Mouse (Mus musculus): Measurements from ENCODE around the gene Ccl27b. TPM values are rescaled to one million over a fixed set of nuclear protein-coding genes. Genes with fewer than 3 reads are reported as not detected.

The Ccl27b gene
- polyA plus RNA-seq (2017; shearing (Covaris generic)): not detected

DNA sequence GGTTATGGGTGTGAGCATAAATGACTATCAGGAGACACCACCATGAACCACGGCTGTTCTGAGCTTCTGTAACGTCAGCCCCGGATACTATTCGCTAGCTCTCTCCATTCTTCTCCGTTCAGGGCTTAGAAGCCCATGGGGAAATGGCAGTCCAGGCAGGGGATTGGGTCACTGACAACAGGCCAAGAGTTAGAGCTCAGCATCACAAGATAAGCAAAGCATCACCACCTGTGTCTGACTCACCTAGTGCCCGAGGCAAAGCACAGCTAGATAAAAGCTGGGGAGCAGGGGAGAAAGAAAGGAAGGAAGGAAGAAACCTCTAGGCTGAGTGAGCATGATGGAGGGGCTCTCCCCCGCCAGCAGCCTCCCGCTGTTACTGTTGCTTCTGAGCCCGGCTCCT is at the start of gene Ccl27b:
Gene Ccl27b (plus strand): TSS at position 301 of the 400 bp plus-strand sequence.

DNA sequence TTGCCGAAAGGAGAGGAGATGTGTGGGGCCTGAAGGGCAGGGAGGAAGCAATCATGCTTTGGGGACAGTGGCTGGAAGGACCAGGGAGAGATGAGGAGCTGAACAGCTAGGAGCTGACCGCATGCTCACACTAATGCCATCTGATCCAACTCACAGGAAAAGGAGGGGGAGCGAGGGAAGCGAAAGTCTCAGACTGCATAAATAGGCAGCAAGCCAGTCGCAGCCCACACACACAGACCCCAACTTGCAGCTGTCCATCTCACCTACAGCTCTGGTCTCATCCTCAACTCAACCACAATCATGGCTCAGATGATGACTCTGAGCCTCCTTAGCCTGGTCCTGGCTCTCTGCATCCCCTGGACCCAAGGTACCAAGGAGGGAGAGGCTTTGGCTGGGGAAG is 43.2 kb upstream of the Ccl27b start, which contains the start of gene Gm10591:
Gene Gm10591 (plus strand): TSS at position 301 of the 400 bp plus-strand sequence.

DNA sequence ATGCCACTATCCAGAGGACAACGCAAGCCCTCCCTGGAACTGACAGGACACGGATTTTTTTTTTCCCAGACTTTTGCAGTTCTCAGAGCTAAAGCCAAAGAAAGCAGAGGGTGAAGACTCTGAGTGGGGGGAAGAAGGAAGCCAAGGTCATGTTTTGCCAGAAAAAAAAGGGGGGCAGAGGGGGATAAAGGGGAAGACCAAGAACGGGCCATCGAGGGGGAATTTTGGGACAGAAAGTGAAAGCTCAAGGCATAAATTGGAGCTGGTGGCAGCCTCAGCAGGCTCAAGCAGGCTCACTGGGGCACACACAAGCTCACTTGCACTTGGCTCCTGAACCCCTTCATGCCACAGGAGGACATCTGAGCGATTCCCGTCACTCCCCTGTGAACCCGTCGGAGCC is 25.6 kb upstream of the Ccl27b start, which contains the start of gene Gm2564:
Gene Gm2564 (plus strand): TSS at position 301 of the 400 bp plus-strand sequence.

DNA sequence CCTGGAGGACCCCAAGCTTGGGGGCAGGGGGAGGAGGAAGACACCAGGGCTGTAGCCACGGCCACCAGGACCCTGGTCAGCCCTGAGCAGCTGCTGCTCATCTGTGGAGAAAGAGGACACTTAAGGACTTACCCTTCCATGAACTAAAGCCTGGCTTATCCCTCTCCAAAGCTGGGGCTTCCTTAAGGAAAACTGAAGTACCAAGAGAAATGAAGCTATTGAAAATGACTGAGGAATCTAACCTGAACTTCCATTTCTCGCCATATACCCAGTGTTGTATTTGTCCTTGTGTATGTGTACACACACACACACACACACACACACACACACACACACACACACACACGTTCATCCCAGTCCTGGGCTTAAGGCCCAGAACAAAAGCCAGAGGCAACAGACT is 6.7 kb downstream of the Ccl27b start, which contains the start of gene Il11ra2:
Gene Il11ra2 (minus strand): TSS at position 101 of the 400 bp plus-strand sequence.

Other genes with a start within 250 kb of the Ccl27b start
- gene Gm21586, start 215.9 kb upstream of the Ccl27b start, polyA plus RNA-seq (2017; shearing (Covaris generic)): not detected
- not detected for gene Gm2163, start 188.5 kb upstream of the Ccl27b start, polyA plus RNA-seq (2017; shearing (Covaris generic))
- gene Fam205a2, start 127.1 kb upstream of the Ccl27b start, polyA plus RNA-seq (2017; shearing (Covaris generic)): not detected
- not detected for gene Gm10591, start 43.1 kb upstream of the Ccl27b start, polyA plus RNA-seq (2017; shearing (Covaris generic))
- not detected for gene Gm2564, start 25.5 kb upstream of the Ccl27b start, polyA plus RNA-seq (2017; shearing (Covaris generic))
- not detected for gene Il11ra2, start 6.6 kb downstream of the Ccl27b start, polyA plus RNA-seq (2017; shearing (Covaris generic))
- not detected for gene 4930578G10Rik, start 80.3 kb downstream of the Ccl27b start, polyA plus RNA-seq (2017; shearing (Covaris generic))
- not detected for gene Ccl19, start 101.3 kb downstream of the Ccl27b start, polyA plus RNA-seq (2017; shearing (Covaris generic))
- not detected for gene Ccl21a, start 118.7 kb downstream of the Ccl27b start, polyA plus RNA-seq (2017; shearing (Covaris generic))
- gene Fam205a1, start 198.6 kb downstream of the Ccl27b start, polyA plus RNA-seq (2017; shearing (Covaris generic)): not detected
- not detected for gene Gm12394, start 201.5 kb downstream of the Ccl27b start, polyA plus RNA-seq (2017; shearing (Covaris generic))
- not detected for gene Fam205c, start 219.0 kb downstream of the Ccl27b start, polyA plus RNA-seq (2017; shearing (Covaris generic))

All from CD4-positive, CD25-positive, alpha-beta regulatory T cell, adult 9 weeks (primary cell).